Mouse (Mus musculus) frontal cortex, postnatal 10 days (tissue): ENCODE data around the gene Lyrm4.
A peak's percentile ranks its signal among the peaks of the same experiment; 100 is the strongest.

Source experiments
- DNase-seq, 2 experiments: peaks; one replicate each; pipeline ENCODE4 v3.0.0; 2022; ENCODE audit warnings: low spot score in 2 of 2, mixed read lengths in 1 of 2

Lyrm4 gene

GRCm38 (mm10) chr13:36105591-36105990 is 11.7 kb downstream of the Lyrm4 start:
- no peak for DNase-seq

GRCm38 (mm10) chr13:36096684-36097383 is 20.5 kb downstream of the Lyrm4 start:
- no peak for DNase-seq

- DNase-seq: no peak
Observed at GRCm38 (mm10) chr13:36088168-36088567, 29.2 kb downstream of the Lyrm4 start.

GRCm38 (mm10) chr13:36087427-36087826 is 29.9 kb downstream of the Lyrm4 start:
- no peak for DNase-seq

- no peak for DNase-seq
Observed at GRCm38 (mm10) chr13:36086608-36087391, 30.5 kb downstream of the Lyrm4 start.

GRCm38 (mm10) chr13:36085971-36086370 is 31.4 kb downstream of the Lyrm4 start:
- no peak for DNase-seq

GRCm38 (mm10) chr13:36084701-36085100 is 32.6 kb downstream of the Lyrm4 start:
- no peak for DNase-seq

GRCm38 (mm10) chr13:36081591-36081990 is 35.7 kb downstream of the Lyrm4 start:
- DNase-seq: no peak

GRCm38 (mm10) chr13:36074484-36074883 is 42.8 kb downstream of the Lyrm4 start:
- DNase-seq: no peak

- DNase-seq: no peak
Observed at GRCm38 (mm10) chr13:36066676-36067075, 50.6 kb downstream of the Lyrm4 start.

- DNase-seq: no peak
Observed at GRCm38 (mm10) chr13:36057489-36057888, 59.8 kb downstream of the Lyrm4 start.

- DNase-seq: no peak
Observed at GRCm38 (mm10) chr13:36056925-36057324, 60.4 kb downstream of the Lyrm4 start.

GRCm38 (mm10) chr13:36056509-36056908 is 60.8 kb downstream of the Lyrm4 start:
- no peak for DNase-seq

GRCm38 (mm10) chr13:36035528-36035927 is 81.8 kb downstream of the Lyrm4 start:
- no peak for DNase-seq

GRCm38 (mm10) chr13:36031959-36032358 is 85.4 kb downstream of the Lyrm4 start:
- no peak for DNase-seq

- peak; percentile 19 to 59 for DNase-seq
Observed at GRCm38 (mm10) chr13:36019309-36020274, 97.7 kb downstream of the Lyrm4 start.

- no peak for DNase-seq
Observed at GRCm38 (mm10) chr13:36018017-36018416, 99.3 kb downstream of the Lyrm4 start.

GRCm38 (mm10) chr13:36015636-36016035 is 101.7 kb downstream of the Lyrm4 start:
- no peak for DNase-seq

GRCm38 (mm10) chr13:36009981-36010380 is 107.3 kb downstream of the Lyrm4 start:
- DNase-seq: no peak

- DNase-seq: no peak
Observed at GRCm38 (mm10) chr13:36000798-36001197, 116.5 kb downstream of the Lyrm4 start.

- no peak for DNase-seq
Observed at GRCm38 (mm10) chr13:35997606-35998005, 119.7 kb downstream of the Lyrm4 start.
